Mouse (Mus musculus) erythroid progenitor cell, adult 5-6 weeks (primary cell): Measurements from ENCODE around the gene Rpn2. TPM values are rescaled to one million over a fixed set of nuclear protein-coding genes. Genes with fewer than 3 reads are reported as not detected.

Experiments used
- ATAC-seq: replicated peaks from 2 replicates; pipeline ENCODE4 v1.8.0; 2016; ENCODE audit warnings: moderate number of reproducible peaks, mild to moderate bottlenecking, moderate TSS enrichment, inconsistent platforms; ENCODE audit not compliant: poor library complexity, low FRiP score, severe bottlenecking
- total RNA-seq, 2 experiments: library from RNA; stranded (forward) in 1 of 2; stranded (reverse) in 1 of 2; fragments of 150-400 nt in 1 of 2; fragments of 186-747, 209-891 nt in 1 of 2; gene quantifications; 2 replicates each; pipeline versions ENCODE4 v1.2.3 to v1.2.4; 2015 to 2017; ENCODE audit warnings: low replicate concordance in 2 of 2

Rpn2 gene
- total RNA-seq, 2 experiments from 2014 or later, result 59.5 to 70.4 TPM

DNA sequence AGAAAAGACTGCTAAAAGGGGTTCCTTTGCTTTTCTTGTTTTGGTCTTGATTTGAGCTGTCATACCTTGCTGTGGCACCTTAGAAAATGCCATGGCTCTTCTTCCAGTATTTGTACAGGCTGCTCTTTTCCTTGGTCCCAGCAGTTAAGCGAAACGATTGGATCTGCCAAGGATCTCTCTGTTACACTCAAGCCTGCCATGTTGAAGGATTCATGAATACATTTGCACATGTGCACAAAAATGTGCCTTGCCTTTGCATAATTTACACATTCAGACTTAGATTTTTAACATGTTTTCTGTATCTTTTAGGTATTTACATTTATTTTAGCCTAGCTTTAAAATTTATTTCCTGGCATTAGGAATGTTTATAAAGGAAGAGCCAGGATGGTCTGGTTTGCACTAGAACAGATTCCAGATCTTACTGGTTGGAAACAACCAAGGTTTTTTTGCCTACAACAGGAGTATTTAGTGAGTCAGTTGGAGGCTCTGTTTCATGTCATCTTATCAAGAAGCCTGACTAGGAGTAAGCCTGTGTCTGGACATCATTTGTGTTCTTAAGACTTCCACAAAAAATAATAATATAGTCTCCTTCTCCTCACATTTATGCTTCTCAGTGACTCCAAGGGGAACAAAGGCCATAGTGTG lies 29.6 kb downstream of the Rpn2 start:
- no peak for ATAC-seq

DNA sequence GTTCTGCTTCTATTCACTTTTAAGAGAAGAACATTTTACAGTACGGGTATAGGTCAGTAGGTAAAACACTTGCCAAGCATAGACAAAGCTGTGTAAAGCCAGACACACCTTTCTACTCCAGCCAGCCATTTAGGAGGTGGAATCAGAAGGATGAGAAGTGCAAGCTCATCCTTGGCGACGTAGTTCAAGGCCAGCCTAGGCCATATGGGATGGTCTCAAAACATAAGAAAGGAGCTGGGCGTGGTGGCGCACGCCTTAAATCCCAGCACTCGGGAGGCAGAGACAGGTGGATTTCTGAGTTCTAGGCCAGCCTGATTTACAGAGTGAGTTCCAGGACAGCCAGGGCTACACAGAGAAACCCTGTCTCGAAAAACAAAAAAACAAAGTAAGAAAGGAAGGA lies 30.8 kb downstream of the Rpn2 start:
- no peak for ATAC-seq

DNA sequence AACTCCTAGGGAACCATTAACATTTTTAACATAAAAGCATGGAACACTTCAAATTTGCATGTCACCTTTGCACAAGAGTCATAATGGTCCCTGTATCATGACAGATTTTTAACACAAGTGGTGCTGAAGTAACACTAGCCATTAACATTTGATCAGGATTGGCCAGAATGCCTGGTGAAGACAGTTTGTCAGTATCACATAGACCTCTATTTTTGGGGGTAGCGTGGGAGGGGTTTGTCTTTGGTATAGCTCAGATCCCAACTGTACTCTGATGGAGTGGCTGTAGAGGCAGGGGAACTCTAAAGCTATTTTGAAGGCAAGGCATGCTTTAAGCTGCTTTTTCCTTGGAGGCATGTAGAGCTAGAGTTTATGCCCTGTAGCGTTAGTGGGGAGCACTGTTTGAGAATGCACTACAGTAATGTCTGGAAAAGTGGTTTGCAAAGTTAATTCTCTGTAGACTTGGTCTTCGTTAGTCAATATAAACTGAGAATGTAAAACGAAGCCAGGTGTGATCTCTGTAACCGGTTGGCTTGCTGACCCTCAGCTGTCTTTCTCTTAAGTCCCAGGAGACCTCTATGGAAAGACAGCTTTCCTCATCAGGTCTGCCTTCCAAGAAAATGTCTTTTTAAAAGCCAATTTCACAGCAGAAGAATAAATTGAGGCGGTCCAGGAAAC lies 32.3 kb downstream of the Rpn2 start:
- no peak for ATAC-seq

DNA sequence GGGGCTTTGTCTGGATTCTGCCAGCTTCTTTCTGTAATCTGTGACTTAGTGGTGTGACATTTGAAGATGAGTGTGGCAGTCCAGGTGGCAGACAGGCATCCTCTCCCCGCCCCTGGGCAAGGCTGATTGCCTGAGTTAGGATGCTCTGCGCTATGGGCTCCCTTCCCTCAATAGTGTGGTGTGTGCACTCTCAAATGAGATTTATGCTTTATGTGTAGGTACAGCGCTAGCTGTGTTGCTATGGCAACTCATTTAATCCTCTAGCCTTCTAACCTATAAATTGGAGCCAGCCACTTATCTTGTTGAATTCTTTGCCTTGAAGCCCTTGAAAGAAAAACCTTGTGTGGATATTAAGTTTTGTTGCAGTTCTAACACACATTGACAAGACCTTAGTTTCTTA lies 34.9 kb downstream of the Rpn2 start:
- ATAC-seq, result no peak

DNA sequence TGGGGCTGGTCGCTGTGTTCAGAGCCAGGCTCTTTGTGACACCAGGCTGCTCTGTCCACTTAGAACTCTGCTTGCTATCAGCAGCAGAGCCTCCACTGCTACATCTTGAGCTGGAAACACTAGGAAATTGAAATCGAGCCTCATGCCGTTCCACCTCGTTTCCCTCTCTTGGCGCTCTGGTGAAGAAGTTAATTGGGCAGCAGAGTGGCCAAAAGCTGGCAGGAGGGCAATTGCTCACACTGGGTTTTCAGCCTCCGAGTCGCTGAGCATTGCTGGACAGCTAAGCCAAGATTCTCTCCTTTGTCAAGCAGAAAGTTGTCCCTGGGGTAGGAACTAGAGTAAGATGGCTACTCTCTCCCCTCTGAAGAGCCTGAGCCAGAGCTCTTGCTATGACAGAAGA lies 35.5 kb downstream of the Rpn2 start:
- no peak for ATAC-seq

DNA sequence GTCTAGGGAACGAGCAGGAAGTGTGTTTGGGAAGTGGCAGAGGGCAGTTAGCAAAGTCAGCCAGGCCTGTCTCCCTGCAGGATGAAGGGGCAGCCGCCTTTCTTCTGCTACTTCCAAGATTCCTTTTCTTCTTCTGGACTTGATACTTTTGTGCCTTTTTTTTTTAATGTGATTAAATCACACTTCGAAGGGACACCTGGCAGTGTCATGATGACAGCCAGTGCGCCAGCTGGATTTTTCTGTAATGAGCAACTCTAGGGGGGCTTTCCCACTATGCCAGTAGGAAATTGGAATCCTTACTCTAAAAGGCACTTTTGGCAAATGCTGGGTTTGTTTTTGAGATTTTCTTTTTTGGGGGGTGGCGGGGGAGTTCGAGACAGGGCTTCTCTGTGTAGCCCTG lies 36.7 kb downstream of the Rpn2 start:
- no peak for ATAC-seq

DNA sequence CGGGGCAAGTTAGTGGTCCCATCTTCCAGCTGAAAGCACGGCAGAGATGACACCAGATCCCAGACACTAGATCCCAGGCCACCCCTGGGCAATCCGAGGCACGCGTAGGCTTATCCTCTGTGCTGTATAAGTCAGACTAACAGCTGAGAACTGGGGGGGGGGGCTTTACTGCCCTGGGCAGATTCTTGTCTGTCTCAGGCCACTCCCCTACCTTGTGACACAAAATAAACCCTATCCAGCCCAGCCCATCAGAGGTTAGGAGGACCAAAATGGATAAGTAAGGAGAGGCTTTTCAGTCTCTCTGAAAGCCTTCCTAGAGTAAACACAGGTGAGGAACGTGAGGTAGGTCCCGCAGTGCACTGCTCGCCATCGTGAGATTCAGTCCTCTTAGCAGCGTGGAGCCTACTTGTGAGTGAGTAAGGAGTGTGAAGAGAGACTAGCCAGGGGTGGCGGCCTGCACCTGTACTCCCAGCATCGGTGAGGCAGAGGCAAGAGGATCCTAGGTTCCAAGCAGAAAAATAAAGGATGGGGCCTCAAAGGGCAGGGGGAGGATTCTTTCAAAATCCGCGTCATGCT lies 37.6 kb downstream of the Rpn2 start:
- no peak for ATAC-seq

DNA sequence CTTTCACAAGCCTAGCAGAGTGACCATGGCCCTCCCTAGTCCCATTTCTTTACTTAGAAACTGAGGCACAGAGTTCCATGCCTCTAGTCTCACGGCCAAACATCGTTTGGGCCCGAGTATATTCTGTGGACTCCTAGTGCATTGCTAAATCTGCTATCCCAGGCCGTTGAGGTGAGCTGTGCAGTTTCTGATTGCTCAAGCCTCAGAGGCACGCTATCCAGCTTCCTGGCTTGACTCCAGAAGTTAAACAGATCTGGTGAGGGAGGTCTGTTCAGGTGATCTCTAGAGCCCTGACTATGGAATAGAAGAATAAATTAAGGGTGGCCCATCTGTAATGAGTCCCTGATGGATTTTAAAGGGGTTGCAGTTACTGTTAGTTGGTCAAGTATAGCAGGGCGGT lies 38.4 kb downstream of the Rpn2 start:
- ATAC-seq, result no peak

DNA sequence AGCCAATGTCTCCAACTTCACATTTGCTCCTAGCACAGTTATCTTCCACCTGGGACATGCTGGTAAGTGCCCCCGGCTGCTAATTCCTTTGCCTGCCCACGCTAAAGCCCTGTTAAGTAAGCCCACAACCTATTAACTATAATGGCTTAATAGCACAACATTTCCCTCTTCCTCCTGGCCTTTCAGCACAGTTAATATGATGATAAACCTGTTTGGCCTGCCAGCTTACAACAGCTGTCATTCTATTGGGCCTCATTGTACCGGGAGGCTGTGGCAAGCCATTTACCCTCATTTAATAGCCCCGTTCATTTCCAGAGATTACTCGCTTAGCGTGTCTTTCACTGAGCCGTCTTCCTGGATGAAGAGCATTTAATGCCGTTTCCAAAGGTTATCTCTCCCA lies 41.3 kb downstream of the Rpn2 start:
- ATAC-seq, result no peak

DNA sequence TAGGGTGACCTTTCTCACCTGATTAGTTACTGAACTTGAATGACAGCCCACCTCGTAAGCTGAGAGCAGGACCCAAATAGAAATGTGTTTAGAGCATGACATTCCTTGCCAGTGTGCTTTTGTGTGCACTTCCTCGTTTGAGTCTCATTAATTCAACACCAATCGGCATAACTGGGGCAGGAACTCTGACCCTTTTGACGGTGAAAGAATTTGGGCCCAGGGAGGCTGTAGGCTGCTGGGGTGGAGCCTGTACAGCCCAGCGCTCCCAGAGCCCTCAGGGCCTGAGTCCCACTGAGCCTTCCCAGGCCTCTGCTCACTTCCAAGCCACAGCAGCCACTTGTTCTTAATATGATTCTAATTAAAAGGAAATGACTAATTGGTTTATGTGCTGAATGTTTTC lies 42.1 kb downstream of the Rpn2 start:
- no peak for ATAC-seq

DNA sequence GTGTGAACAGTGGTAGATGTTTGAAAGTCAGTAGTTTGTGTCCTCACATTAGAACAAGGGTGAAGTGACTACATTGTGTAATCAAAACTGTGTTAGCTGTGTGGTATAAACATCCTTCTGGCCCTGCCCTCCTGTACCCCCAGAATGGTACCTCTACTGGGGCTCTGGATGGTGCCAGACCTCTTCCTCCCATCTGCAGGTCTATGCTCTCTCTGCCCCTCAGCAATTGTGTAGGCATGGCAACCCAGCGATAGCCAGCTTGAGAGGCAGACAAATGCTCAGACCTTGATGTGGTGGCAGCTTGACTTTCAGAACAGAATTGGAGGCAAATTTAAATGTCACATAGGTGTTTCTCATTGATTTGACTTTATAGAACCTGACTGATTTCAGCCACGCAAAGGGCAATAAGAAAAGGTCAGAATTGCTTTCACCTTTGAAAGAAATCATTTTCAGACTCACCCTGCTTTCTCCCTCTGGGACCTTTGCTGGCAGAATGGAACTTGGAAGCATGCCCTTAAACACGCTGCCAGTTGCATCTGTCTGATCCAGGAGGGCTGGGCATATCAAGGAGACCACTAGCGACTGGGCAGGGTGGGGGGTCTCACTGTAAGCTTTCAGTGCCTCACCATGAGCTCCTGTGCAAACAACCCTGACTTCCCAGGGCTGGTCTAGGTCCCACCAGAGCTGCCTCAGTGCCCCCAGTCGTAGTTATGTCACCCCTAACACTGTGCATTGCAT lies 43.4 kb downstream of the Rpn2 start:
- ATAC-seq, result no peak

DNA sequence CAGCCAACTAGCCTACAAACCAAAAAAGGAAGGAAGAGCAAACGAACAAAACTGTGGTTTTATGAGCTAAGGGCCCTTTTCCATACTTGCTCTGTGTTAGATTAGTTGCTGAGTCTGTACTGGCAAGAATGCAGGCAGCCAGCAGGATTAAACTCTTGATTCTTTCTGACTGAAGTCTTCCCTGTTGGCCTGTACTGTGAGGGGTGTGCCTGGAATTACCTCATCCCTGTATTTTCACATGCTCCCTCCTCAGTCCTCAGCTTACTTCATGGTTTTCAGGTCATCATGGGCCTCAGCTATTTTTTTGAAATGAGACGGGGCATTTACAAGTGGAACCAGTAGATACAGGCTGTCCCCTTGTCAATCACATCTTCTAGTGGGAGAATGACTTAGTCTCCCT lies 46.4 kb downstream of the Rpn2 start:
- ATAC-seq, result no peak

DNA sequence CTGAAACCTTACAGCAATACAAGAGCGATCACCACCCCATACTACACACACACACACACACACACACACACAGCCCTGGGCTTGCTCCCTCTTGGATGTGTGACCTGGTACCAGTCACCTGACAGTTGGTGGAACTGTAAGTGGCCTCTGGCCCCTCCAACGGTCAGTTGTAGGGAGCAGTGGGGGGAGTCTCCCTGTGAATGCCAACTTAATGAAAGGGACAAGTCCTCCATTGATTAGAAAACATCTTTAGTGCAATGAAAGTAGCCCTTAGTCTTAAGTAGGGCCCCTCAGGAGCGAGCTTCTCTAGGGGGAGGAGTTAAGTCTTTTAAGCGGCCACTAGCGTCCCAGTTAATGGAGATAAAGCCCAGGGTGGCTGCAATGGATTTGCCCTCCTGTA lies 49.3 kb downstream of the Rpn2 start:
- no peak for ATAC-seq

DNA sequence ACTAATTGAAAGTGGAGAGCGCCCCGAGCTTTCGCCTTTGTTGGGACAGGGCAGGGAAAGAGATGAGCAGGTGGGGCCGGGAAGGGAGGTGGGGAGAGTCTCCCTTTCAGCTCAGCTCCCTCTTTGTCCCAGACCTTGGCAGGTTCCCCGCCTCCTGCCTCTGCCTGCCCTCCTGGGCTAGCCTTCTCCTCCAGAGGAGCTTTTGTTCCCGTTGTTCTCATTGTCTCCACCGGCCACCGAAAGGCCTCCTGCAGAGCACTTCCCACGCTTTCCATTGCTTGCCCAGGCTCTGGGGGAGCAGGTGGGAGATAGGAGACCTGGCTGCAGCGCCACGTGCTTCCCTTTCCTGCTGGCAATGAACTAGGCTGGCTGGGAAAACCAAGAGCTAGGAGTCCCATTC lies 49.8 kb downstream of the Rpn2 start:
- ATAC-seq, result no peak

DNA sequence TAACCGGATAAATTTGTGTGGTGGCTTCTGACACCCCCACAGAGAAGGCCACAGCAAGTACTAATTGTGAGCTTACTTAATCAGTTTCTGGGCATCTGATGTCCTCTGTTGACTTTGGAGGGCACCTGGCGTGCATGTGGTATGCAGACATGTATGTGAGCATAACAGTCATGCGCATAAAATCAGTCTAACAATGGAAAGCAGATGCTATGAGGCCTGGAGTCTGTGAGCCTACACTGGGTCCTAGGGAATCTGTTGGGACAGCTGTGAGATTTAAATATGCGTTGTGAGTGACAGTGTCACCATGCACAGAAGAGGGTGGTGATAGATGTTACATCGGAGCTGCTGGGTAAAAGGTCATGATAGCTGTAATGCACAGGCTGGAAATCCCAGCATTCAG lies 53.2 kb downstream of the Rpn2 start:
- no peak for ATAC-seq

DNA sequence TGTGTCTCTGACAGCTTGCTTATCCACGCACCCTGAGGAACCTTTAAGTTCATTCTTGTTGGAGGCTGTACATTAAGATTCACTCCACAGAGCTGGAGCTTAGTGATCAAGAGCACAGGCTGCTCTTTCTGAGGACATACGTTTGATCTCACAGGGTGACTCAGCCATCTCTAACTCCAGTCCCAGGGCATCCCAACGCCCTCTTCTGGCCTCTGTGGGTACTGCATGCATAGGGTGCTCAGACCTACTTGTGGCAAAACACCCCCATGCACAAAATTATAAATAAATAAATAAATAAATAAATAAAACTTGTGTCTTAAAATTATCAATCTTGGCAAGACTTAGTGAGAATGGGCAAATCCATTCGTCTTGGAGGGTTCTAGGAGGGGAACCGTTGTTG lies 59.8 kb downstream of the Rpn2 start:
- no peak for ATAC-seq

DNA sequence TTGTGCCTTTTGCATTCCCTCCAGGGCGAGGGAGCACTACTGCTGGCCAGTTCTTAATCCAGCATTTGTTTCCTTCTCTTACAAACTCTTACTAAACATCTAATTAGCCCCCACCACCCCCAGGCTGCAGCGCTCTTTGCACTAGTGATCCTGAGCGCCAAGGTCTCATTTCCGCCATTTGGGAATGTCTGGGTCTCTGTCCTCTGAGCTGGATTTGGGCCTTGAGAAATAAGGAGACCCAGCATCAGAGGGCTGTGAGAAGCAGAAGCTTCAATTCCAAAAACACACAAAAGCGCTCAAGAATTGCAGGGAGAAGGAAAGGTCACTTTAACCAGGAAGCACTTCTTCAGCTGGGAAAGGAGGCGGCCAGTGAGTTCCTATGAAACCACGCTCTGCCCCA lies 60.7 kb downstream of the Rpn2 start:
- ATAC-seq, result no peak

DNA sequence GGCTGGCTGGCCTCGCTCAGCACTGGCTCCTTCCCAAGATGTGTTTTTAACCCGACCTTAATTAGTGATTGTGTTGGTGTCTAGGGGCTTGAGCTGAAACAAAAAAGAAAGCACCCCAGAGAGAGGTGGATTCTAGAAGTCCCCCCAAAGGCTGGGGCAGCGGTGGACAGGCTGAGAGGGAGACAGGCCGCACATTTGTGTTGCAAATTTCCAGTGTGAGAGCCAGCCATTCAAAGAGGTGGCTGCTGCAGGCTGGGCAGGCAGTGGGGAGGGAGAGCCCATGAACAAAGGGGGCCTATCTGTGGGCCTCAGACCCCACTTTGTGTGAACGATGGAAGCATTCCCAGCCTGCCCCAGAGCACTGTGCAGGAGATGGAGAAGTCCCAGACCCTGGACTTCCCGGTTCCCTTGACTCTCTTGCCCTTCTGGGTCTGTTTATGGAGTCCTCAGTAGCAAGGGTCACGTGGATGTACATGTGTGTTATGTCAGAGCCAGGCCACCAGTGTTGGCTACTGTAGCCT lies 61.5 kb downstream of the Rpn2 start:
- ATAC-seq, result no peak

DNA sequence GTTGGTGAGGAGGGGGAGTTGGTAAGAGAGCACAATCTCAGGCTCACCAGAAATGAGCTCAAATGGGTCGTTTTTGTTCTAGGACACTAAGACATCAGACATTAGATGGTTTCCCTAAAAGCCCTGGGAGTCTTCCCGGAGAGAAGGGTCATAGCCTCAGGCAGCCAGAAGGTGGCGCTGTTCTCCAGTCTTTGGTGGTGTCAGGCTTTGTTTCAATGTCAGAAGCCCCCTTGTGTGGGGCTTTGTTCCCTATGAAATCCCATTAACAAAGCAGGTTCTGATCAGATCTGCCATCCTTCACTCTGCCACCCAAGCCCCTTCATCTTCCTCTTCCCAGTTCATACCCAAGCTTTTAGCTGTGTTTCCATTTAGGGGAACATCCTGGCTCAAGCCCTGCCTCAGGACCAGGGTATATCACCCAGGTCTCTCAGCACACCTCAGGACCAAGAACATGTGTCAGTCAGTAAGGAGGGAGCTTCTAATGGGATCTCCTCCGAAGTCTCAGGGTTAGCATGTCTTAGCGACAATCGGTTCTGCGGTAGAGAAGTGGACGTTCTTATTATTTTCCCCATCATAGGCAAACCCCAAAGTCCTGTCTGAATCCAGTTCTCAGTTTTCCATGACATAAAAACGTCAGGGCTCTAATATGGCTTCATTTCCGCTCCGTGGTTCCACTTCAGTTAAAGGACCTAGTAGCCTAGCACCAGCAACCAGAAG lies 62.9 kb downstream of the Rpn2 start:
- no peak for ATAC-seq

DNA sequence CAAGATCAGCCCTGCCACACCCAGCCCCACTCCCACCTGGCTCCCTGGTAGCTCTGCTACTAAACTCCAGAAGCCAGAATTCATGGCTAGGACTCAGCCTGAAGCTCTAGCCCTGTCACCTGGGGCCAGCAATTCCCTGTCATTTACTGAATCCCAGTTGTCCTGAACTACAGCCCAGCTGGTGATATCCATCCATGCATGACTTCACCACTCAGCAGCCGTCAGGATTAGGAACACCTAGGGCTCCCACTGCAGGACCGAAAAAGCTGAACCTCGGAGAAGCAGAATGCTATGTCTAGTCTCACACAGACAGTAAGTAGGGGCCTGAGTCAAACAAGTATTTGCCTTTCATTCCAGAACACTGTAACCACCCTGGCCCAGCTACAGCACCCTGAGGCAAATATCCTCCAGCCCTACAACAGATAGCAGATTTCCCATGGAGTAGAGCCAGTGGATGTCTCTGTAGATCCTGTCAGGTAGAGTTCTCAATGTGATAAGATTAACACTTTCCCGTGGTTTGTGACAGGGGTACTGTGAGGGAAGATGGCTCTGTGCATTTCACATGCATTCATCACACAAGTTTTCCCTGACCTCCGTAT lies 63.6 kb downstream of the Rpn2 start:
- ATAC-seq, result no peak
